Mouse (Mus musculus) liver, embryonic 16.5 days (tissue): ENCODE results near the gene Kat6b. TPM values are rescaled to one million over a fixed set of nuclear protein-coding genes. Genes with fewer than 3 reads are reported as not detected.

ENCODE experiments used
- ATAC-seq: fragments of 200-750 bp; cut with Nextera tagmentation; 2 replicates; pipeline ENCODE4 v1.8.0; 2017; ENCODE audit warnings: low read depth, mild to moderate bottlenecking, moderate number of reproducible peaks, moderate library complexity
- H3K27ac ChIP-seq: fragments of 300-500 bp; sonication (generic); 2 replicates; pipeline ENCODE4 v1.5.1; 2014; ENCODE audit warnings: mild to moderate bottlenecking, low read length
- H3K27me3 ChIP-seq: fragments of 300-500 bp; sonication (generic); 2 replicates; pipeline ENCODE4 v1.6.1; 2014; ENCODE audit warnings: low read depth, low read length, mixed read lengths; ENCODE audit not compliant: control insufficient read depth, insufficient read depth
- H3K36me3 ChIP-seq: fragments of 300-500 bp; sonication (generic); 2 replicates; pipeline ENCODE4 v1.6.1; 2014; ENCODE audit warnings: mild to moderate bottlenecking; ENCODE audit not compliant: control insufficient read depth, insufficient read depth
- H3K4me1 ChIP-seq: fragments of 300-500 bp; sonication (generic); 2 replicates; pipeline ENCODE4 v1.6.1; 2014; ENCODE audit warnings: low read depth, low read length, mixed read lengths; ENCODE audit not compliant: control insufficient read depth
- H3K4me2 ChIP-seq: fragments of 300-500 bp; sonication (generic); 2 replicates; pipeline ENCODE4 v1.6.1; 2014; ENCODE audit warnings: low read depth, low read length, mixed read lengths
- H3K4me3 ChIP-seq: fragments of 300-500 bp; sonication (generic); 2 replicates; pipeline ENCODE4 v1.5.1; 2014; ENCODE audit warnings: low read depth, mild to moderate bottlenecking, low read length
- H3K9ac ChIP-seq: fragments of 300-500 bp; sonication (generic); 2 replicates; pipeline ENCODE4 v1.6.1; 2014; ENCODE audit warnings: low read depth, low read length
- H3K9me3 ChIP-seq: fragments of 300-500 bp; sonication (generic); replicated peaks from 2 replicates; pipeline ENCODE4 v1.6.1; 2016; ENCODE audit warnings: low read length; ENCODE audit not compliant: control insufficient read depth
- WGBS: fragments of 180-500 bp; shearing (Covaris S2); extraction: QIAGEN DNeasy Blood & Tissue Kit; methylation state at CpG from one replicate; pipeline ENCODE4 v1.1.7; 2014; ENCODE audit not compliant: insufficient replicate concordance; 5-methylcytosine and 5-hydroxymethylcytosine counted together
- polyA plus RNA-seq: library from polyadenylated mRNA; unstranded; fragments of >200 nt; fragmentation: Nextera tagmentation; extraction: Ambion mirVana; gene quantifications from 2 replicates; pipeline ENCODE4 v1.2.1, GENCODE M21; 2015

Gene Kat6b
- polyA plus RNA-seq, 1 experiment from 2014 or later = 1.7 TPM

- Histone ChIP-seq H3K9ac (no peak overlapping the region), H3K27ac (no peak overlapping the region), H3K4me2 (no peak overlapping the region), H3K4me1 (peaks cover 18% of the 10 kb centered on the region), H3K36me3 (no peaks in the 10 kb centered on the region; the same call in 1 of the 2 replicates), H3K4me3 (no peak overlapping the region), H3K27me3 (no peaks in the 10 kb centered on the region), H3K9me3 (no peaks in the 10 kb centered on the region)
- WGBS = 67% methylated on average over 4 of the region's 4 CpGs
- ATAC-seq = no peak
Observed at GRCm38 (mm10) chr14:21545529-21545928, 64.3 kb downstream of the Kat6b start.

GRCm38 (mm10) chr14:21546351-21546750, 65.1 kb downstream of the Kat6b start:
- no peak for ATAC-seq
- H3K27me3 ChIP-seq = no peaks in the 10 kb centered on the region
- H3K4me2 ChIP-seq = no peak overlapping the region

GRCm38 (mm10) chr14:21547297-21547696, 66.1 kb downstream of the Kat6b start:
- no peak overlapping the region for H3K4me2 ChIP-seq
- H3K9me3 ChIP-seq = no peaks in the 10 kb centered on the region
- no peak overlapping the region for H3K9ac ChIP-seq
- no peaks in the 10 kb centered on the region for H3K27me3 ChIP-seq
- no peak for ATAC-seq
- H3K4me1 ChIP-seq = peaks cover 18% of the 10 kb centered on the region
- no peaks in the 10 kb centered on the region; the same call in 1 of the 2 replicates for H3K36me3 ChIP-seq
- no peak overlapping the region for H3K27ac ChIP-seq
- H3K4me3 ChIP-seq = no peak overlapping the region
- WGBS = 56% methylated on average over 7 of the region's 7 CpGs

More at GRCm38 (mm10) chr14:21546351-21546750, 65.1 kb downstream of the Kat6b start:
- peaks cover 18% of the 10 kb centered on the region for H3K4me1 ChIP-seq
- WGBS = 76% methylated on average over 3 of the region's 3 CpGs
- H3K4me3 ChIP-seq = no peak overlapping the region
- no peak overlapping the region for H3K27ac ChIP-seq
- no peaks in the 10 kb centered on the region; the same call in 1 of the 2 replicates for H3K36me3 ChIP-seq
- H3K9me3 ChIP-seq = no peaks in the 10 kb centered on the region
- no peak overlapping the region for H3K9ac ChIP-seq

GRCm38 (mm10) chr14:21547965-21548364, 66.7 kb downstream of the Kat6b start:
- H3K36me3 ChIP-seq = no peaks in the 10 kb centered on the region
- 59% methylated on average over 3 of the region's 3 CpGs for WGBS
- H3K27ac ChIP-seq = no peak overlapping the region
- H3K4me2 ChIP-seq = no peak overlapping the region
- H3K27me3 ChIP-seq = no peaks in the 10 kb centered on the region
- peaks cover 18% of the 10 kb centered on the region for H3K4me1 ChIP-seq
- no peaks in the 10 kb centered on the region for H3K9me3 ChIP-seq
- no peak overlapping the region for H3K9ac ChIP-seq
- no peak for ATAC-seq
- H3K4me3 ChIP-seq = no peak overlapping the region

- peak; percentile 66 for ATAC-seq
- peaks cover 18% of the 10 kb centered on the region for H3K4me1 ChIP-seq
- no peaks in the 10 kb centered on the region for H3K27me3 ChIP-seq
- H3K4me3 ChIP-seq = no peak overlapping the region
- peak overlapping the region; percentile 26 for H3K4me2 ChIP-seq
- no peak overlapping the region for H3K9ac ChIP-seq
- no peaks in the 10 kb centered on the region for H3K9me3 ChIP-seq
- peak overlapping the region; percentile 33; the same call in 1 of the 2 replicates for H3K27ac ChIP-seq
- 40% methylated on average over 6 of the region's 6 CpGs for WGBS
- H3K36me3 ChIP-seq = no peaks in the 10 kb centered on the region
Observed at GRCm38 (mm10) chr14:21548952-21549607, 67.8 kb downstream of the Kat6b start.

GRCm38 (mm10) chr14:21549608-21550115, 68.4 kb downstream of the Kat6b start:
- peak overlapping the region; percentile 26 for H3K4me2 ChIP-seq
- H3K4me1 ChIP-seq = peaks cover 18% of the 10 kb centered on the region
- H3K36me3 ChIP-seq = no peaks in the 10 kb centered on the region
- peak; percentile 65 for ATAC-seq
- peak overlapping the region; percentile 33; the same call in 1 of the 2 replicates for H3K27ac ChIP-seq
- WGBS = 41% methylated on average over 6 of the region's 6 CpGs
- H3K4me3 ChIP-seq = no peak overlapping the region
- no peaks in the 10 kb centered on the region for H3K9me3 ChIP-seq
- H3K27me3 ChIP-seq = no peaks in the 10 kb centered on the region
- no peak overlapping the region for H3K9ac ChIP-seq

- Histone ChIP-seq H3K27ac (no peak overlapping the region), H3K4me1 (peaks cover 18% of the 10 kb centered on the region), H3K4me2 (no peak overlapping the region), H3K36me3 (no peaks in the 10 kb centered on the region), H3K27me3 (no peaks in the 10 kb centered on the region), H3K9me3 (no peaks in the 10 kb centered on the region), H3K9ac (no peak overlapping the region), H3K4me3 (no peak overlapping the region)
- no peak for ATAC-seq
- 86% methylated on average over 7 of the region's 7 CpGs for WGBS
Observed at GRCm38 (mm10) chr14:21550576-21550975, 69.3 kb downstream of the Kat6b start.

GRCm38 (mm10) chr14:21551655-21552054, 70.4 kb downstream of the Kat6b start:
- peaks cover 18% of the 10 kb centered on the region for H3K4me1 ChIP-seq
- H3K9ac ChIP-seq = no peak overlapping the region
- ATAC-seq = no peak
- H3K27me3 ChIP-seq = no peaks in the 10 kb centered on the region
- H3K4me3 ChIP-seq = no peak overlapping the region
- 83% methylated on average over 7 of the region's 7 CpGs for WGBS
- H3K36me3 ChIP-seq = no peaks in the 10 kb centered on the region
- no peaks in the 10 kb centered on the region for H3K9me3 ChIP-seq
- no peak overlapping the region for H3K4me2 ChIP-seq
- no peak overlapping the region for H3K27ac ChIP-seq

GRCm38 (mm10) chr14:21552958-21553357, 71.7 kb downstream of the Kat6b start:
- Histone ChIP-seq H3K36me3 (no peaks in the 10 kb centered on the region), H3K4me1 (peaks cover 18% of the 10 kb centered on the region), H3K4me3 (no peak overlapping the region), H3K4me2 (no peak overlapping the region), H3K27ac (no peak overlapping the region), H3K27me3 (no peaks in the 10 kb centered on the region), H3K9ac (no peak overlapping the region), H3K9me3 (no peaks in the 10 kb centered on the region)
- ATAC-seq = no peak
- WGBS = 76% methylated on average over 8 of the region's 8 CpGs
